Mouse (Mus musculus): ENCODE measurements around the gene Wfdc17. TPM values are rescaled to one million over a fixed set of nuclear protein-coding genes. Genes with fewer than 3 reads are reported as not detected.

The Wfdc17 gene
- 8.1 to 15.4 TPM (median 14.2 TPM) in 3 replicates for total RNA-seq (2017)

DNA sequence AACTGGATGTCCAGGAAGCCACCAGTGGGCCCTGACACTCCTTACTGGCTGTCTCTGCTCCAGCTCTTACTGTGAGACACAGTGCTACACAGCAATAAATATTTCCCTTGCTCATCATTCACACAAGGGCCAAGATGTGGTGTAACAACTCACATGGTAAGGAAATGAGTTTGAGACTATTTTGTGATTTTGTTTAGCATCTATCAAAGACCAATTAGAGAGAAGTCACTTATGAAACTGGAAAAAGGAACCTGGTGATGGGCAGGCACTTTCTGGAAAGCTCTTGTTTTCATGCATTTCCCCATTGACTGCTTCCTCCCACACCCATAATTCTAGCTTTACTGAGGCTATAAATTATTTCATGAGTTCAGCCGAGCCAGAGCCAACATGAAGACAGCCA is at the start of gene Wfdc17:
Wfdc17 (plus strand) TSS at position 287 of the 400 bp plus-strand sequence.
- ATAC-seq (replicated peaks; ENCODE audit: insufficient number of reproducible peaks, low FRiP score, low TSS enrichment, poor library complexity, severe bottlenecking): peak; percentile 94

DNA sequence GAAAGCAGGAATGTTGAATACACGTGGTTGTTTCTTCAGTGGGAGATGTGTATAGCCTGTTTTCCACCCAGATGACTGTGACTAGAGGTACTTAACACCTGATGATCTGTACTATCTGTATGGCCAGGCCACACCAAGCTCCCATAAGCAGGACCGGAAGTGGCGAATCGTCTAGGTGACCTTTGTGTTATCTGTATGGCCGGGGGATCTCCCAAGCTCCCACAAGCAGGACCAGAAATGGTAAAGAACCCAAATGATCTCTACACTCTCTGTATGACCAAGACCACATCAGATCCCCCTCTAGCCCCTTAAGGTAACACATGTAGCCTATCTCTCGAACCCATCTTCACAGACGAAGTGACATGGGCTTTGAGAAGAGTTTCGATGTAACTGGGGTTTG is 49.2 kb upstream of the Wfdc17 start:
- ATAC-seq (replicated peaks; ENCODE audit: insufficient number of reproducible peaks, low FRiP score, low TSS enrichment, poor library complexity, severe bottlenecking): no peak

- ATAC-seq (replicated peaks; ENCODE audit: insufficient number of reproducible peaks, low FRiP score, low TSS enrichment, poor library complexity, severe bottlenecking): 0 out of 2 replicates have a peak, but pooled peaks have one; percentile 29
These were observed 46.3 kb upstream of the Wfdc17 start for GRCm38 (mm10) chr11:83657508-83657907.

- ATAC-seq (replicated peaks; ENCODE audit: insufficient number of reproducible peaks, low FRiP score, low TSS enrichment, poor library complexity, severe bottlenecking): no peak
These were observed 45.0 kb upstream of the Wfdc17 start for GRCm38 (mm10) chr11:83658797-83659196.

GRCm38 (mm10) chr11:83662204-83662603 is 41.6 kb upstream of the Wfdc17 start, which contains the start of gene Ccl4:
TSS of gene Ccl4 (plus strand) at chr11:83662584.
- ATAC-seq (replicated peaks; ENCODE audit: insufficient number of reproducible peaks, low FRiP score, low TSS enrichment, poor library complexity, severe bottlenecking): peak; percentile 64

- peak; percentile 70 for ATAC-seq (replicated peaks; ENCODE audit: insufficient number of reproducible peaks, low FRiP score, low TSS enrichment, poor library complexity, severe bottlenecking)
These were observed 40.3 kb upstream of the Wfdc17 start for GRCm38 (mm10) chr11:83663532-83663931.

GRCm38 (mm10) chr11:83671743-83672142 is 32.0 kb upstream of the Wfdc17 start:
- no peak for ATAC-seq (replicated peaks; ENCODE audit: insufficient number of reproducible peaks, low FRiP score, low TSS enrichment, poor library complexity, severe bottlenecking)

GRCm38 (mm10) chr11:83675665-83676064 is 28.1 kb upstream of the Wfdc17 start:
- ATAC-seq (replicated peaks; ENCODE audit: insufficient number of reproducible peaks, low FRiP score, low TSS enrichment, poor library complexity, severe bottlenecking): peak; percentile 70

DNA sequence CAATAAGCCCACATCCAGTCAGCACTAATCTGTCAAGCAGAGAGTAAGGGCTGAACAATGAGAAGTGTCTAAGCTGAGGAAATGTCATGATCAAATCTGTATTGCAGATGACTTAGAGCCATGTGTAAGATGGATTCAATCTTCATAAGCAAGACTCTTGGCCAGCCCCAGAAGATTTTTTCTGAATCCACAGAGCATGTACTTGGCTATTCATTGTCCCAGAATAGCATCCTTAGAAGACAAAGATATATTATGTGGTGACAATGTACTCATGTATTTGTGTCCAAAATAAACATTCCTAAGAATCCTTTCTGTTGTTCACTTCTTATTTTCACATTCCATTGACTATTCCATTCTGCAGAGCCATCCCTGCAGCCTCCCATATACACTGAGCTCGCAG is 13.9 kb upstream of the Wfdc17 start:
- no peak for ATAC-seq (replicated peaks; ENCODE audit: insufficient number of reproducible peaks, low FRiP score, low TSS enrichment, poor library complexity, severe bottlenecking)

DNA sequence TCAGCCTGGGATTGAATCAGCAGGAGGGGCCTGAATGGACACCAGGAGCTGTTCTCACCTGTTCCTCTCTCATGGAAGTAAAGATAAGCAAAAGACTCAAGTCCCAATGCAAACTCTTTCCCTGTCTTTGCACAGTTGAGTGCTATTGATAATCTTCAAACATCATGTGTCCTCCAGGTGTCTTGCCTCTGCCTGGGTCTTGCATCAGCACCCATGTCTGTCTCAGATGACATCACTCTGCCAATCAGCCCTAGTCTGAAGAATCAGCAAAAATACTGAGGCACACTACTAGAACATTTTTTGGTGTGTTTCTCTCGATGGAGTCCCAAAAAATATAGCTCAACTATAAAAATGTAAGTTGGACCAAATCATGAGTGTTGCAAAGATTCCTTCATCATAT is 11.8 kb upstream of the Wfdc17 start:
- ATAC-seq (replicated peaks; ENCODE audit: insufficient number of reproducible peaks, low FRiP score, low TSS enrichment, poor library complexity, severe bottlenecking): no peak

DNA sequence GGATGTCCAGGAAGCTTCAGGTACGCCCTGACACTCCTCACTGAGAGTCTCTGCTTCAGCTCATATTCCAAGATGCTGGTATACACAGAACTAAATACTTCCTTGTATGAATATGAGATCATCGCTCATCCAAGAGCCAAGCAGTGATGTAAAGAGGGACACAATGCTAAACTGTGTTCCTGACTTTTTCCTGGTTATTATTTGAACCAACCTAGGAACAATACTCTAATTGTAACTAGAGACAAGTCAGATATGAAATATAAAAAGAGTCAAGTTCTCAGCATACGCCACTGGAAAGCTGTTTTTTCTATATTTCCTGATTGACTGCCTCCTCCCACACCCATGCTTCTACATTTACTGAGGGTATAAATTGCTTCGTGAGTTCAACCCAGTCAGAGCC is 4.9 kb downstream of the Wfdc17 start, which contains the start of gene Wfdc18:
Wfdc18 (plus strand) TSS at position 301 of the 400 bp plus-strand sequence.
- no peak for ATAC-seq (replicated peaks; ENCODE audit: insufficient number of reproducible peaks, low FRiP score, low TSS enrichment, poor library complexity, severe bottlenecking)

GRCm38 (mm10) chr11:83709683-83710082 is 5.9 kb downstream of the Wfdc17 start:
- no peak for ATAC-seq (replicated peaks; ENCODE audit: insufficient number of reproducible peaks, low FRiP score, low TSS enrichment, poor library complexity, severe bottlenecking)

DNA sequence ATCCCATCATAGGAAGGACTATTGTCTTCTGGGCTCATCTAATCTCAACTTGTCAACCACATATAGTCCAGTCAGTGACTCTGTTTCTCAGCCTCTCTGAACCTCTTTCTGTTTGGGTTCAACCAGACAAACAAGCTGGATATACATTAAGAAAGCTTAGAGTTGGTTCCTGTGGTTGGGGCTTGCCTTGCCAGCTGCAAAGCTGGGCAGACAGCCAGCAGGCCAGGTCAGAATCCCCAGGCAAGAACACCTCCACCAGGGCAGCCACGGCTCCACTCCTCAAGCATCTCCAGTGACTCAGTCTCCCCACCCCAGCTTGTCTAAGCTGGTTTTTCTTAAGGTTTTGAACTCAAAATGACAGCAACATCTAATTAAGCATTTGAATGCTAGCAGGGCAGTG is 8.9 kb downstream of the Wfdc17 start:
- ATAC-seq (replicated peaks; ENCODE audit: insufficient number of reproducible peaks, low FRiP score, low TSS enrichment, poor library complexity, severe bottlenecking): no peak

DNA sequence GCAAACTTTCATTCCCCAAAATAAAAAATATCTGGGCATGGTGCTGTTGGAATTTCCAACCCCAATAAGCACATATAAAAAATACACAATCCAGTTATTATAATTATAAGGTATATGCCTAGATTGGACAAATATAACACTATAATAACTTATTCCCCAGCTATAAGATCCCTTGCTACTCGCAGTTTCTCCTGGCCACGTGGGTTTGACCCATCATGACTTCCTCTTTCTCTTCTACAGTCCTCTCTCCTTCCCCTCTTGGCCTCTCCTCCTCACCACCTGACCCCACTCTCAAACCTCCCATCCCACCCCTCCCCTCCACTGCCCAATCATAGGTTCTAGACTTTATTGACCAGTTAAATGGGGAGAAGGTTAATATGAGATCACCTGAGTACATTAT is 10.1 kb downstream of the Wfdc17 start:
- ATAC-seq (replicated peaks; ENCODE audit: insufficient number of reproducible peaks, low FRiP score, low TSS enrichment, poor library complexity, severe bottlenecking): peak; percentile 86

GRCm38 (mm10) chr11:83717042-83717665 is 13.4 kb downstream of the Wfdc17 start:
- peak; percentile 56; the same call in 1 of the 2 replicates for ATAC-seq (replicated peaks; ENCODE audit: insufficient number of reproducible peaks, low FRiP score, low TSS enrichment, poor library complexity, severe bottlenecking)

DNA sequence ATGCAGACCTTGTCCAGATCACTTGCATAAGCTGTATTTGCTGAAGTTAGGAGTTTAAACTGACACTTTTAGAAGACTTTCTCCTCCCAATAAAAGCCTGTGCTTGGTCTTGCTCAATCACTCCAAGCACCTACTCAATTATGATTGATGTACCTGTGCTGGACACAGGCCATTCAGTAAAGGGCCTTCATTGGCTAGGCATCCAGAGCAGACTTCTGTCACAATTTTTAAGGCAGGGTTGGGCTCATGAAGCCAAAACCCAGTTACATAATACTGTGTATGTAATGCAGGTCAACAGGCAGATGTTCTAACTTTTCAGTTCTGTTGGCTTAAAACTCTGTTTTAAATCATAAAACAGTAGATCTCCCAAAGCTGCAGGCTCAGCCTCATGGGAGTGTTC is 17.0 kb downstream of the Wfdc17 start:
- no peak for ATAC-seq (replicated peaks; ENCODE audit: insufficient number of reproducible peaks, low FRiP score, low TSS enrichment, poor library complexity, severe bottlenecking)

DNA sequence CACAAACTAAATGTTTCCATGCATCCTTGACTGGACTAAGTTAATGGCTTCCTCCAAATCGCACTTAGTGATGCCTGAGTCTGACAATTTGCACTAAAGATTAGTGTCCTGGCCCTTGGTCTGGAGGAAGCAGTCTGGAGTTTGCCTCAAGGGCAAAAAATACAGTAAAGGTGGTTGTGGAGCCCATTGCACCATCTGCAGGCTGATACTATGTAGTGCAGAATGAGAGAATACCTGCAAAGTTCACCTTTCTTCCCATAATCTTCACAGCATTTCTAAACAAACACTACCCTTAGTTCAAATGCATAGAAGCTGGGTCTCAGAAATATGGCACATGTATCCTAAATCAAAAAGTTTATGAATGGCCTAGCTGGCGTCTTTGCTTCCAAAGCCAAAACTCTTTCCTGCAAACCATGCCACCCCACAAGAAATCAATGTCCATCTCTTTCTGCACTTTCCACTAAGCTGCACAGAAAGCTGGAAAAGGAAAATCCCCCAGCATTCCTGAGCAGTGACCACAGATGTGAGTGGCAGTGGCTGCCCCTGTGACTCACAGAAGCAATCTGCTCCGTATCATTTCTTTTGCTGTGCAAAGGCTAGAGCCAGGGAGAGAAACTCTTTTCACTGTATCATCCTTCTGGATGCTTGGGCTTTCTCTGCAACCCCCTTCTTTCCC is 25.1 kb downstream of the Wfdc17 start:
- ATAC-seq (replicated peaks; ENCODE audit: insufficient number of reproducible peaks, low FRiP score, low TSS enrichment, poor library complexity, severe bottlenecking): peak; percentile 53; the same call in 1 of the 2 replicates

DNA sequence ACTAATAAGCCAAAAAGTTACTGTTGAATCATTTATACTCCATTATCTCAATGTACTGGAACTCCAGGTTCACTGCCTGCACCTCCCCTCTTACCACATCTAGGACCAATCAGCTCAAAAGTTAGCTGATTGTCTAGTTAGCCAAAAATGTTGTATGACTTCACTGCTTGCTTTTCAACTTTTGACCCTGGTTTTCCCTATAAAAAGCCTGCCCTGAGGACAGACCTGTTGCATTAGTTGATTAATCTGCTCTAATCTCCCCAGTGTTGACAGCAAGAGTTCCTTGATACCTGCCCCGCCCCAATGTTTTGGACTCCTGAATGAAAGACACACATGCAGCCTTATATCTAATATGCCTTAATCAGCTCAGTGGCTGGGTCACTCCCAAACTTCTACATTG is 27.3 kb downstream of the Wfdc17 start:
- no peak for ATAC-seq (replicated peaks; ENCODE audit: insufficient number of reproducible peaks, low FRiP score, low TSS enrichment, poor library complexity, severe bottlenecking)

DNA sequence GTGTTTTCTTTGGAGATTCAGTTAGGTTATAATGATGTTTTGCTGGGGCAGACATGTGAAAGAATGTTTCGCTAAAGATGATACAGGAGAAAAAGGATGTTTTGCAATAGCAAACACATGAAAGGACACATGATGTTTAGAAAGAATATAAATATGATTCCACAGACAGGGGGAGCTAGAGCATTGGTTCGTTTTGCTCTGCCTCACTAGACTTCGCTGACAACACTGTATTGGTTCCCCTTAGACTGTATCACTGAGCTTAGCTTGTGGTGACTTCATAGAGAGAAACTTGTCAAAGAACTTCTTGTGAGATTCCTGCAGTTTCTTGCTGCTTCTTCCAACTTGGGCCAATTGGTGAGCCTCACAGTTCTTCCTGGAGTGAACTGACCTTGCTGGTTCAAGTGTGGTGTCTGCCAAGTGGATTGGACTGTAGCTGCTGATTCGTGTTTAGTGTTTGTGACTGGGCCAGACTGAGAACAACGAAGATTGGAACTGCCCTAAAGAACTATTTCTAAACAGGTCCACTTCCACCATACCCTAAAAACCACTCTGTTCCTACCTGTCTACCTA is 29.4 kb downstream of the Wfdc17 start:
- no peak for ATAC-seq (replicated peaks; ENCODE audit: insufficient number of reproducible peaks, low FRiP score, low TSS enrichment, poor library complexity, severe bottlenecking)

GRCm38 (mm10) chr11:83734215-83734614 is 30.4 kb downstream of the Wfdc17 start:
- ATAC-seq (replicated peaks; ENCODE audit: insufficient number of reproducible peaks, low FRiP score, low TSS enrichment, poor library complexity, severe bottlenecking): no peak
